Comparison of ENCODE assay signal across 8 mouse cellular contexts in the genomic region with DNA sequence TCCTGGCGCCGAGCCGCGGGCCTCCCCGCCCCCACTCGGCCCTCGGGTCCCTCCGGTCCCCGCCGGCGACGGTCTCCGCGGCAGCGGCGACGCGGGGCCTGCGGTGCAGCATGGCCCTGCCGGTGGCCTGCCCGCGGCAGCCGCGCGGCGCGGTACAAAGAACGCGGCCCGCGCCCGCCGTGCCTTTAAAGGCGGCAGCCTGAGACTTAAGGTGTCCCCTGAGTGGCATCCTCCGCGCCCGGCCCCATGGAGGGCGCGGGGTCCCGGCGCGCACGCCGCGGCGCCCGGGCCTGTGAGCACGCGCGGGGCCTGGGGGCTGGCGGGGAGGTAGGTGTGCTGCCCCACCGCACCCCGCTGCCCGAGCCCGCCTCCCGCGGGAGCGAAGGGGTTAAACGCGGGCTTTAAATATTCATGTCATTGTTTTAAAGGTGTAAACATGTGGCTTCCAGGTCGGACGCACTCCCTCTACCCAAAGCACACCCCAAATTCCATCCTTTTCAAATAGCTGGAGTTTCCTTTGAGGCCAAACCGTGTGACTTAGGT. TPM values are rescaled to one million over a fixed set of nuclear protein-coding genes. Genes with fewer than 3 reads are reported as not detected.
A peak's percentile ranks its signal among the peaks of the same experiment; 100 is the strongest.
DNase-seq lines count a peak whose midpoint lies in the region; ATAC-seq and TF ChIP-seq lines count a peak whose summit lies in the region.

No protein-coding gene starts in this region.

- H3K36me3 ChIP-seq in liver, adult 2 months (ENCODE audit: control insufficient read depth, insufficient read depth, low read length): no peaks in the 10 kb centered on the region
- peaks cover 6% of the 10 kb centered on the region; the same call in 1 of the 2 replicates for H3K36me3 ChIP-seq in midbrain, postnatal 0 days (ENCODE audit: insufficient read depth, low read length)

- H3K4me2 ChIP-seq in midbrain, postnatal 0 days (ENCODE audit: low read depth, low read length, poor library complexity, severe bottlenecking): peak overlapping the region; percentile 74

- peak overlapping the region; percentile 99 for H3K4me3 ChIP-seq in liver, adult 2 months (ENCODE audit: insufficient read depth, low read depth, low read length)
- peak overlapping the region; percentile 97 for H3K4me3 ChIP-seq in midbrain, postnatal 0 days (ENCODE audit: low read depth, low read length)

- peaks cover 3% of the 10 kb centered on the region; the same call in 1 of the 2 replicates for H3K4me1 ChIP-seq in liver, adult 2 months (ENCODE audit: control insufficient read depth, insufficient read depth, low read length)
- H3K4me1 ChIP-seq in midbrain, postnatal 0 days (ENCODE audit: insufficient read depth, low read length): 0 out of 2 replicates have a peak, but pooled peaks cover 3% of the 10 kb centered on the region

- ATAC-seq in midbrain, postnatal 0 days (ENCODE audit: low FRiP score): peak; percentile 59

- H3K9me3 ChIP-seq in midbrain, postnatal 0 days (ENCODE audit: low read length): no peaks in the 10 kb centered on the region

- TF ChIP-seq CTCF in liver, adult 2 months (IDR thresholded peaks at IDR 0.05; ENCODE audit: low read depth, low read length): no peak
- no peak for TF ChIP-seq CTCF in midbrain, postnatal 0 days (IDR thresholded peaks at IDR 0.05)

- under 1% methylated on average over 63 of the region's 63 CpGs for WGBS in liver, adult 2 months
- under 1% methylated on average over 49 of the region's 63 CpGs for WGBS in midbrain, postnatal 0 days

- H3K9ac ChIP-seq in liver, adult 2 months (ENCODE audit: low read depth, low read length): peak overlapping the region; percentile 100
- peak overlapping the region; percentile 98 for H3K9ac ChIP-seq in midbrain, postnatal 0 days (replicated peaks; ENCODE audit: low read length, poor library complexity, severe bottlenecking)

- peak; percentile 50 for DNase-seq in 416B (ENCODE audit: low read depth)
- DNase-seq in R1 (ENCODE audit: low read depth, low spot score): peak; percentile 91
- peak; percentile 87 for DNase-seq in embryo, embryonic 11 days
- peak; percentile 55 for DNase-seq in gastrocnemius, postnatal 25 days
- peak; percentile 72 for DNase-seq in kidney, adult 11 months
- DNase-seq in liver, adult 2 months (ENCODE audit: extremely low read depth, low read depth, low spot score): peak; percentile 54
- no peak for DNase-seq in midbrain, postnatal 0 days (ENCODE audit: low spot score)
- peak; percentile 82 for DNase-seq in testis, postnatal 10 days (ENCODE audit: low spot score)

- TF ChIP-seq POLR2A in liver, adult 2 months (IDR thresholded peaks at IDR 0.05; ENCODE audit: extremely low read depth, insufficient read depth, low read length): no peak

- no peaks in the 10 kb centered on the region; the same call in 1 of the 2 replicates for H3K79me2 ChIP-seq in liver, adult 2 months (ENCODE audit: control insufficient read depth, insufficient read depth, low read length)

- H3K27me3 ChIP-seq in liver, adult 2 months (ENCODE audit: control insufficient read depth, insufficient read depth, low read length): no peaks in the 10 kb centered on the region
- no peaks in the 10 kb centered on the region for H3K27me3 ChIP-seq in midbrain, postnatal 0 days (ENCODE audit: insufficient read depth, low read length)

- H3K27ac ChIP-seq in liver, adult 2 months (replicated peaks; ENCODE audit: insufficient read depth, low read depth, low read length): peak overlapping the region; percentile 99
- peak overlapping the region; percentile 100 for H3K27ac ChIP-seq in midbrain, postnatal 0 days (ENCODE audit: low read depth, low read length)

RNA-seq across cellular contexts. Expression of gene Sephs1, which starts 1.0 kb away (rescaled TPM):
- 10 to 100 TPM; 17.0 to 17.4 TPM for total RNA-seq in gastrocnemius, postnatal 25 days (2021)
- 16.2 and 17.2 TPM in 2 replicates for total RNA-seq in liver, adult 2 months (2014; rRNA removed)
- polyA plus RNA-seq in liver, adult 2 months (2012; rRNA removed): 12.6 and 13.8 TPM in 2 replicates
- 69.7 and 76.9 TPM in 2 replicates for total RNA-seq in midbrain, postnatal 0 days (2014; rRNA removed)
- polyA plus RNA-seq in midbrain, postnatal 0 days (2015; fragmentation: Nextera tagmentation; extraction: Ambion mirVana): 37.0 and 37.3 TPM in 2 replicates

RNA-seq across cellular contexts. Expression of gene Phyh, which starts 36.5 kb away (rescaled TPM):
- total RNA-seq in gastrocnemius, postnatal 25 days (2021): 100 to 1,000 TPM; 167 to 176 TPM
- total RNA-seq in liver, adult 2 months (2014; rRNA removed): 1,236 and 1,280 TPM in 2 replicates
- polyA plus RNA-seq in liver, adult 2 months (2012; rRNA removed): 856 and 1,051 TPM in 2 replicates
- total RNA-seq in midbrain, postnatal 0 days (2014; rRNA removed): 64.9 and 81.5 TPM in 2 replicates
- 108 and 116 TPM in 2 replicates for polyA plus RNA-seq in midbrain, postnatal 0 days (2015; fragmentation: Nextera tagmentation; extraction: Ambion mirVana)
